Mouse (Mus musculus) lung, postnatal 0 days (tissue): Measurements from ENCODE around the gene Mfsd2b.

ENCODE experiments used
- CTCF ChIP-seq: IDR thresholded peaks from 2 replicates; pipeline ENCODE4 v1.5.1; 2016; ENCODE audit warnings: antibody characterized with exemption, mild to moderate bottlenecking
- EP300 ChIP-seq: IDR thresholded peaks from 2 replicates; pipeline ENCODE4 v1.6.1; 2016; ENCODE audit warnings: antibody characterized with exemption, mild to moderate bottlenecking, control low read depth

- TF ChIP-seq EP300 (no peak), CTCF (no peak; the same call in 1 of the 2 replicates)
Measured at GRCm38 (mm10) chr12:4872273-4872672, 1.9 kb downstream of the Mfsd2b start.
